Mouse (Mus musculus) embryonic facial prominence, embryonic 12.5 days (tissue): Measurements from ENCODE around the gene Setdb1. TPM values are rescaled to one million over a fixed set of nuclear protein-coding genes. Genes with fewer than 3 reads are reported as not detected.
A peak's percentile ranks its signal among the peaks of the same experiment; 100 is the strongest.

Experiments
- ATAC-seq: fragments of 200-750 bp; cut with Nextera tagmentation; 2 replicates; pipeline ENCODE4 v1.8.0; 2017; ENCODE audit not compliant: insufficient number of reproducible peaks, insufficient read depth, low FRiP score, low TSS enrichment
- H3K27ac ChIP-seq: fragments of 300-500 bp; sonication (generic); 2 replicates; pipeline ENCODE4 v1.5.1; 2016; ENCODE audit warnings: mild to moderate bottlenecking
- H3K27me3 ChIP-seq: fragments of 300-500 bp; sonication (generic); 2 replicates; pipeline ENCODE4 v1.6.1; 2016; ENCODE audit warnings: mild to moderate bottlenecking, moderate library complexity
- H3K36me3 ChIP-seq: fragments of 300-500 bp; sonication (generic); 2 replicates; pipeline ENCODE4 v1.6.1; 2016; ENCODE audit warnings: mild to moderate bottlenecking
- H3K4me1 ChIP-seq: fragments of 300-500 bp; sonication (generic); 2 replicates; pipeline ENCODE4 v1.6.1; 2016
- H3K4me2 ChIP-seq: fragments of 300-500 bp; sonication (generic); replicated peaks from 2 replicates; pipeline ENCODE4 v1.6.1; 2016; ENCODE audit warnings: mild to moderate bottlenecking, moderate library complexity
- H3K4me3 ChIP-seq: fragments of 300-500 bp; sonication (generic); 2 replicates; pipeline ENCODE4 v1.5.1; 2016; ENCODE audit warnings: mild to moderate bottlenecking
- H3K9ac ChIP-seq: fragments of 300-500 bp; sonication (generic); 2 replicates; pipeline ENCODE4 v1.6.1; 2016; ENCODE audit warnings: mild to moderate bottlenecking, moderate library complexity
- H3K9me3 ChIP-seq: fragments of 300-500 bp; sonication (generic); 2 replicates; pipeline ENCODE4 v1.6.1; 2016; ENCODE audit warnings: mild to moderate bottlenecking, moderate library complexity
- WGBS: fragments of 180-500 bp; shearing (Covaris S2); methylation state at CpG from one replicate; pipeline ENCODE4 v1.1.7; 2016; 5-methylcytosine and 5-hydroxymethylcytosine counted together
- polyA plus RNA-seq: library from polyadenylated mRNA; unstranded; fragments of >200 nt; fragmentation: Nextera tagmentation; extraction: Ambion mirVana; gene quantifications from 2 replicates; pipeline ENCODE4 v1.2.1, GENCODE M21; 2016

Gene Setdb1
- polyA plus RNA-seq, 1 experiment from 2014 or later: 61.8 TPM

DNA sequence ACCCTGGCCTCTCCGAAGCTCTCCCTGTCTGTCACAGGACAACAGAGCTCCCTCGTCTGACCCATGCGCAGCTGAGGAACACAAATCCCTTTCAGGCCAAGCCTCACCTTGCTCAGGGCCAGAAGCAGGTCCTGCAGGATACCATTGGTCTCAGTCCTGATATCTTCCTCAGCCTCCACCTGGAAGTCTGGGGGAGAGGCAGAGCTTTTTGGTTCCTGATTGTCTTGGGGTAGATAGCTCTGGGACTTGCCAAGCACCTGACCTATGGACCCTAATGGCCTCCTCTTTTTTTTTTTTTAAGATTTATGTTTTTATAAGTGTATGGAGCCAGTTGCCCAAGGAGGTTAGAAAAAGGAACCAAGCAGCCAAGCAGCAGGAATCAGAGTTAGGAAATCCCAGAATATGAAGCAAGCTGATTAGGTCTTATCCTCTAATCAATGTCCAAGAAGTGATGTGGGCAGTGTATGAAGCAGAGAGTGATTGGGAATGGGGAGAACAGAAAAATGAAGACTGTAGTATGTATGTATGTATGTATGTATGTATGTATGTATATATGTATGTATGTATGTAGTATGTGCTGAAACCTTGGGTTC is 55.7 kb downstream of the Setdb1 start:
- Histone ChIP-seq H3K27me3 (no peaks in the 10 kb centered on the region), H3K27ac (no peak overlapping the region), H3K4me3 (no peak overlapping the region), H3K4me2 (no peak overlapping the region), H3K9me3 (no peaks in the 10 kb centered on the region), H3K9ac (no peak overlapping the region), H3K36me3 (no peaks in the 10 kb centered on the region; the same call in none of the 2 replicates), H3K4me1 (no peaks in the 10 kb centered on the region)
- 81% methylated on average over 3 of the region's 3 CpGs for WGBS
- ATAC-seq: no peak

DNA sequence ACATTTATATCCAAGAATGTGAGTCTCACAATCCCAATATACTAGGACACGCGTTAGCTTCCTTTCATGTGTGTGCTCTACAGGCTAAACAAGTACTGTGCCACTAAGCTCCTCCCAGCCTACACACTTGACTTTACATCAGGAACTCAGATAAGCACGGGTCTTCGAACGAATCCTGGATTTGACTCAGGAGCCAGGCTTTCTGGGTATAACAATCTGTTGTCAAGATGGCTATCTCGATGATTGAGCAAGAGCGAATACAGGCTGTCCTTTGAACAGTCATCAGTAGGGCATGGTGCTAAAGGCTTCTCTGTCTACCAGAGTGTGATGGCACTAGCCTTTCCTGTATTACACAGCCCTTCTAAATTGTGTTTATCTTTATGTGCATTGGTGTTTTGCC is 59.0 kb downstream of the Setdb1 start:
- Histone ChIP-seq H3K4me1 (0 out of 2 replicates have a peak, but pooled peaks cover 5% of the 10 kb centered on the region), H3K36me3 (peaks cover 25% of the 10 kb centered on the region), H3K27me3 (no peaks in the 10 kb centered on the region), H3K9me3 (no peaks in the 10 kb centered on the region), H3K27ac (no peak overlapping the region), H3K4me3 (no peak overlapping the region), H3K9ac (no peak overlapping the region), H3K4me2 (no peak overlapping the region)
- 90% methylated on average over 7 of the region's 7 CpGs for WGBS
- ATAC-seq: no peak

DNA sequence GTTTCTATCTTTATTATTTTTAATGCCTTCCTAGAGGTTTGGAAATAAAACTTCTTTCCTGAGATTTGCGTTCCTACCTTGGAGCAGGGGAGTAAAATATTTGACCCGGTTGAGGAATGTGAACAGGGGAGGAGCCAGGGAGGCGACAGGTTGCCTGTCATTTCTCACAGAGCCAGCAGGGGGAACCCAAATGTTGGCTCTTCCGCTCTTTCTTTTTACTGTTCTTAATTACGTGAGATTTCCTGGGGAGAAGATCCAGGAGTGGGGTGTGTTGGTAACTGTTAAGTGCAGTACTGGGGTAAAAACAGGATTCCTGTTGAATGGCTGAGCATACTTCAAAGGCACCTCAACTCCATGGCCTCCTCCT is 60.9 kb downstream of the Setdb1 start:
- Histone ChIP-seq H3K9ac (no peak overlapping the region), H3K36me3 (peaks cover 41% of the 10 kb centered on the region)

DNA sequence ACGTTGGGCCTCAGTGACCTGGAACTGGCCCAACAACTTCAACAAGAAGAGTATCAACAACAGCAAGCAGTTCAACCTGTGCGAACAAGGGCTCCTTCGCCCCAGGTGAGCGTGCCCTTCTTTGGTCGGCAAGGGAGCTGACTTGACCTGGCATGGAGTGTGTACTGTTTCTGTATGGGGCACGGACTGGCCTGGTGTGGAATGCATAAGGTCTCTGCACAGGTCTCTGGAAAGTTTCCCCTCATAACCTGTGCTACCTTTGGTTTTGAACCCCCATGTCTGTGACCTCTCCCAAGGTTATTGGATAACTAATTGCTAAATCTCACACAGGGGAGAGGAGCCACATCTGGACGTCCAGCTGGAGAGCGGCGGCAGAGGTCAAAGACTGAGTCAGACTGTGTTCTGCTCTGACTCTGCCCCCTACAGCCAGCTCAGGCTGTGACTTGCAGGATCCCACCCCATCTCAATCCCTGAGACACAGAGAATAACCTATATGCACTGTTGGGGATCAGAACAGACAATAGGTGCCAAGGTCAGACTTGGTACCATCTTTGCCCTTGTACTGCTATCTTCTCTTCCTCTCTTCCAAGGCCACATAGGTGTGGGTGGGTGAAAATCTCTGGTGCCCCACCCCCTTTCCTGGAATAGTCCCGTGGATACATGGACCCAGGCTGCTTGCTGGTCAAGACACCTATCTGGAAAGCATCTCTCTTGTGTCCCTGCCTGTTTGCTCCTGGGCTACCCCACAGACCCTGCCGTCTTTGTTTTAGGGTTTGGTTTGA is 61.5 kb downstream of the Setdb1 start:
- Histone ChIP-seq H3K36me3 (peaks cover 46% of the 10 kb centered on the region), H3K27ac (no peak overlapping the region), H3K27me3 (no peaks in the 10 kb centered on the region), H3K9me3 (no peaks in the 10 kb centered on the region), H3K4me2 (no peak overlapping the region), H3K4me1 (0 out of 2 replicates have a peak, but pooled peaks cover 5% of the 10 kb centered on the region), H3K9ac (no peak overlapping the region), H3K4me3 (no peak overlapping the region)
- ATAC-seq: no peak
- WGBS: 74% methylated on average over 11 of the region's 11 CpGs

More for the DNA sequence above, 60.9 kb downstream of the Setdb1 start:
- Histone ChIP-seq H3K9me3 (no peaks in the 10 kb centered on the region), H3K4me1 (0 out of 2 replicates have a peak, but pooled peaks cover 5% of the 10 kb centered on the region), H3K4me3 (no peak overlapping the region), H3K4me2 (no peak overlapping the region), H3K27ac (0 out of 2 replicates have a peak overlapping the region, but pooled peaks have one; percentile 57), H3K27me3 (no peaks in the 10 kb centered on the region)
- no peak for ATAC-seq
- 9% methylated on average over 5 of the region's 5 CpGs for WGBS

DNA sequence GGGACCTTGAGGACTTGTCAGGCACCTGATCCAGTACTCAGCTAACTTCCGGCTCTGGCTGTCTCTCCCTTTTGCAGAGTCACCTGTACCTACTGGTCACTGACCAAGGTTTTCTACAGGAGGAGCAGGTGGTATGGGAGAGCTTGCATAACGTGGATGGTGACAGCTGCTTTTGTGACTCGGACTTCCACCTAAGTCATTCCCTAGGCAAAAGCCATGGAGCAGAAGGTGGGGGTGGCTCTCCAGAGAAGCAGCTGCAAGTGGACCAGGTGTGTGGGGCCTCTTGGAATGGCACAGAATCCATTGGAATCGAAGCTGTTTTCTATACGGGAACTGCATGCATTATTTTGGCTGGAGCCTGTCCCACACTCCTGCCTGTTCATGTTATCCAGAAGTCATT is 62.3 kb downstream of the Setdb1 start:
- no peaks in the 10 kb centered on the region for H3K9me3 ChIP-seq
- no peak overlapping the region for H3K9ac ChIP-seq
- 0 out of 2 replicates have a peak, but pooled peaks cover 5% of the 10 kb centered on the region for H3K4me1 ChIP-seq
- H3K27ac ChIP-seq: no peak overlapping the region
- no peak overlapping the region for H3K4me3 ChIP-seq
- no peaks in the 10 kb centered on the region for H3K27me3 ChIP-seq
- peaks cover 54% of the 10 kb centered on the region for H3K36me3 ChIP-seq
- no peak for ATAC-seq
- H3K4me2 ChIP-seq: no peak overlapping the region
- 85% methylated on average over 5 of the region's 5 CpGs for WGBS

DNA sequence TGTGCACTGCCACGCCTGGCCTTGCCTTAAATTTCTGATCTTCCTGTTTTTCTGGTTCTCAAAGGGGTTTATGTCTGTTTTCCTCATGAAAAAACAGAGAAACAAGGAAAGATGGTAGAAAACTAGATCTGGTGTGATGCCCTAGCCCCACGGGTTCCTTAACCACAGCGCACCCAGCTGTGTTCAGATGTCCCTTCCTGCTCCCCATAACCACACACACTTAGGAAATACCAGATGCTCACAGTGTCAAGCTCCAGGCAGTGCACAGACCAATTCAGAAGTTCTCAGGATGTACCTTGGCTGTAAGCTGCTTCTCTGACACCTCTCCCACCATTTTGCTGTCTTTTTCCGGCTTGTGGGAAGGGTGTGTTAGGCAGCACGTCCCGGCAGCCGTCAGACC is 62.7 kb downstream of the Setdb1 start:
- no peak overlapping the region for H3K27ac ChIP-seq
- H3K4me1 ChIP-seq: 0 out of 2 replicates have a peak, but pooled peaks cover 5% of the 10 kb centered on the region
- 88% methylated on average over 7 of the region's 7 CpGs for WGBS
- no peak overlapping the region for H3K4me2 ChIP-seq
- H3K9me3 ChIP-seq: no peaks in the 10 kb centered on the region
- H3K27me3 ChIP-seq: no peaks in the 10 kb centered on the region
- H3K9ac ChIP-seq: no peak overlapping the region
- no peak overlapping the region for H3K4me3 ChIP-seq
- ATAC-seq: no peak
- peaks cover 57% of the 10 kb centered on the region for H3K36me3 ChIP-seq

DNA sequence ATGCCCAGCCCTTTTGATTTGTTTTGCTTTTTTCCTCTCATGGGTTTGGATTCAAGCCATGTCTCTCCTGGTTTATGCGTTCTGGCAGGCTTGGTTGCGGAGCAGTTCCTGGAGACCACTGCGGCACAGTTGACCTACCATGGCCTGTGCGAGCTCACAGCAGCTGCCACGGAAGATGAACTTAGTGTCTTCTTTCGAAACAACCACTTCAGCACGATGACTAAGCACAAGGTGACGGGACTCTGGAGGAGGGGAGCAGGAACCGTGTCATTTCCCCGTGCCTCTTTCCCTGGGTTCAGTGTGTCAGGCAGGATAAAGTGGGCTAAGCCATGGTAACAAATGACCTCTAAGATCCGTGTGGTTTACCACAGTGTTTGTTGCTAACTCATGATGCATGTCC is 63.5 kb downstream of the Setdb1 start:
- H3K4me3 ChIP-seq: no peak overlapping the region
- H3K4me1 ChIP-seq: 0 out of 2 replicates have a peak, but pooled peaks cover 5% of the 10 kb centered on the region
- H3K27ac ChIP-seq: no peak overlapping the region
- H3K36me3 ChIP-seq: peaks cover 61% of the 10 kb centered on the region
- H3K9ac ChIP-seq: no peak overlapping the region
- H3K9me3 ChIP-seq: no peaks in the 10 kb centered on the region
- no peak for ATAC-seq
- no peak overlapping the region for H3K4me2 ChIP-seq
- H3K27me3 ChIP-seq: no peaks in the 10 kb centered on the region
- WGBS: 82% methylated on average over 11 of the region's 11 CpGs

DNA sequence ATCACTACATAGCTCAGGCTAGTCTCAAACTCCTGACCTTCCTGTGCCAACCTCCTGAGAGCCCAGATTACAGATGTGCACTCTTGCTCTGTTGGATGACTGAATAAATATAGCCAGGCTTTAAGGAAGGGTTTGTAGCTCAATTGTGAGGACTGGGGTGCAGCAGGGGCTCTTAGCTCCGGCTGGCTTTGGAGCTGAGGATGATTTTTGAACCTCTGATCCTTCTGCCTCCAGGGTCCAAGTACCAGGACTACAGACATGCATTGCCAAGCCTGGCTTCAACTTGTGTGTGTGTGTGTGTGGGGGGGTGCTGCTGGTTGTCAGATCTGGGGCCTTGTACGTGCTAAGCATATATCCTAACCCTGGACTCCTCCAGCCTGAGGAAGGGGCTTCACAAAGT is 64.1 kb downstream of the Setdb1 start:
- Histone ChIP-seq H3K9ac (no peak overlapping the region), H3K36me3 (peaks cover 68% of the 10 kb centered on the region), H3K4me2 (no peak overlapping the region), H3K27ac (no peak overlapping the region), H3K4me3 (no peak overlapping the region), H3K27me3 (no peaks in the 10 kb centered on the region), H3K9me3 (no peaks in the 10 kb centered on the region), H3K4me1 (0 out of 2 replicates have a peak, but pooled peaks cover 5% of the 10 kb centered on the region)
- no peak for ATAC-seq
- WGBS: 91% methylated on average over 2 of the region's 2 CpGs

DNA sequence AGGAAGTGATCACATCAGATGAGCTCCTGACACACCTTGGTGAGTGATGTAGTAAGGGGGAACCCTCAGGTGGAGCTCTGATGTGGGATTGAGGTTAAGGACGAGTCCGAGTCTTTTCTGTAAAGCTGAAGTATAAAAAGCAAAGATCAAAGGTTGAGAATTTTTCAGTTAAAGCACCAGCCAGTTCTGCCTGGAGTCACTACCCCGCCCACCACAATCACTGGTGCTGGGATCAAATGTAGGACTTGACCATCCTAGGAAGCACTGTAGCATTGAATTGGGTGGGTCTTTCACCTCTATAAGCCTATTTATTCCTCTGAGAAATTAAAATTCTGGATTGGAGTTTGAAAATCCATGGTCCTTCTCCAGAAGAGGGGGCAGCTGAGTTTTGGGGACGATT is 66.0 kb downstream of the Setdb1 start:
- Histone ChIP-seq H3K27ac (no peak overlapping the region), H3K9me3 (no peaks in the 10 kb centered on the region), H3K36me3 (peaks cover 75% of the 10 kb centered on the region), H3K4me2 (no peak overlapping the region), H3K4me1 (0 out of 2 replicates have a peak, but pooled peaks cover 5% of the 10 kb centered on the region), H3K27me3 (no peaks in the 10 kb centered on the region), H3K9ac (no peak overlapping the region), H3K4me3 (no peak overlapping the region)
- no peak for ATAC-seq
- WGBS: 81% methylated on average over 4 of the region's 4 CpGs

DNA sequence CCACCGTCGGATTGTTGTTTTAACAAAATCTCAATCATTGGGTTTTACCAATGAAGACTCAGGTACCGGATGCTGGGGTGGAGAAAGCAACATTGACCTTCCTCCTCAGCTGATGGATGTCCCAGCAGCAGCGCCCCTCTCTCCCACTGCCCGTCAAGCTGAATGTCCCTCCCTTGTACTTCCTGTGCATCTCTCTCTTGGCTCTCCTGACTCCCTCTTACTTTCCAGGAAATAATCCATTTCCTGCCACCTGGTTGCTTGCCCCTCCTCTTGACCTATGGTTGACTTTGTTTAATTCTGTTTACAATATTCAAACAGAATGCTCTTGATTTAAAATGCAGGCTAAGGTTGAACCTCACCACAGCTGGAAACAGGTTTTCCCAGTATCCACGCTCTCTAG is 66.8 kb downstream of the Setdb1 start:
- 69% methylated on average over 6 of the region's 6 CpGs for WGBS
- peaks cover 70% of the 10 kb centered on the region for H3K36me3 ChIP-seq

DNA sequence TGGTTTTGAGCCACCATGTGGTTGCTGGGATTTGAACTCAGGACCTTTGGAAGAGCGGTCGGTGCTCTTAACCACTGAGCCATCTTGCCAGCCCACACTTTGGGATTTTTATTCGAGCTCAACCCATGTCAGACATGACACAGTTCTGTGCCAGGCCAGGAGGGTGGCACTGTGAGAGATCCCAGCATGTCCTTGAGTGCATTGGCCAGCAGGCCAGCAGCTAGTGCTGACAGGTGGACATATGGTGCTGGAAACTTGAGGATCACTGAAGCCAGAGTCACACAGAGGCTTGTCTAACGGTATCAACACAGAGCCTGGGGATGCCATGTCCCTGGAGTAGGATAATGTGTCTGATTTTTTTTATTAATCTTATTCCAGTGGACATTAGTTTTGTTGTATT is 67.6 kb downstream of the Setdb1 start:
- H3K9ac ChIP-seq: no peak overlapping the region

More for the DNA sequence above, 66.8 kb downstream of the Setdb1 start:
- no peak overlapping the region for H3K9ac ChIP-seq
- no peaks in the 10 kb centered on the region for H3K27me3 ChIP-seq
- H3K9me3 ChIP-seq: no peaks in the 10 kb centered on the region
- no peak overlapping the region for H3K4me2 ChIP-seq
- H3K4me3 ChIP-seq: no peak overlapping the region
- no peak overlapping the region for H3K27ac ChIP-seq
- no peak for ATAC-seq
- no peaks in the 10 kb centered on the region for H3K4me1 ChIP-seq

DNA sequence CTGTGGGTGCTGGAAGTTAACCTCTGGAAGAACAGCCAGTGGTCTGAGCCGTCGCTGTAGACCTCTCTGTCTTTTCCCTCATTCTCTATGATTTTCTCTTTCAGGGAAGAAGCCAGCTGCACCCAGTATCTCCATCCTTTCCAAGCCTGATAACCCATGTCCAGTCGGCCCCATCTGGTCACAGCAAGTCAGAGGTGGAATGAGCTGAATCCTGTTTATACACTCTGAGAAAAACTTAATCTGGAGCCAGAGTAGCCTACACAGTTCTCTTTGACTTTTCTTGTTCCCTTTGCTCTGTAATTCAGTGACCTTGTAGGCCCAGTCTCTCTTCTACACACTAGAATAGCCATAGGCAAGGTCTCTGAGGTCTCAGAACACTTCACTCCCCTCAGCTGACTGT is 69.5 kb downstream of the Setdb1 start:
- Histone ChIP-seq H3K4me1 (peaks cover 12% of the 10 kb centered on the region), H3K9me3 (no peaks in the 10 kb centered on the region), H3K4me2 (no peak overlapping the region), H3K36me3 (peaks cover 47% of the 10 kb centered on the region), H3K4me3 (no peak overlapping the region), H3K9ac (no peak overlapping the region), H3K27me3 (no peaks in the 10 kb centered on the region), H3K27ac (no peak overlapping the region)
- WGBS: 91% methylated on average over 3 of the region's 3 CpGs
- ATAC-seq: no peak

More for the DNA sequence above, 67.6 kb downstream of the Setdb1 start:
- ATAC-seq: no peak
- H3K27ac ChIP-seq: no peak overlapping the region
- H3K4me3 ChIP-seq: no peak overlapping the region
- no peak overlapping the region for H3K4me2 ChIP-seq
- H3K36me3 ChIP-seq: peaks cover 63% of the 10 kb centered on the region
- H3K4me1 ChIP-seq: 0 out of 2 replicates have a peak, but pooled peaks cover 4% of the 10 kb centered on the region
- H3K9me3 ChIP-seq: no peaks in the 10 kb centered on the region
- H3K27me3 ChIP-seq: no peaks in the 10 kb centered on the region
- WGBS: 87% methylated on average over 4 of the region's 4 CpGs
